ENCODE assay signal across 17 mouse cellular contexts in the genomic region with DNA sequence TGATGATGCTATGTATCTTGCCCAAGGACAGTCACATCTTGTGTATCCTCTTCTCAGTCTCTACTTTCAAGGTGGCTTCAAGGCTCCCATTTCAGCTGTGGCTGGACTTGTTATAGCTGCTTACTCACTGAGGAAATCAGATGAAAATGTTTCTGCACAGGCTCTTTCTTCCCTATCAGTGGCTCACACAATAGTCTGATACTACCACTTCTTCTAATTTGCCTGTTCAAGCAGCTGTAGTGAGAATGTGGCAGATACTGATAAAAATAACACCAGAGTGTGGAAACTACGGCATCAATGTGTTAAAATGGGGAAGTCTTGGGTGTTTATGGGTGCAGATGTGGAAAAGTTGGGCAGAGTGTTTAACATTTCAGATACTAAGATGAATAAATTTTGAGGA.
DNase-seq lines count a peak whose midpoint lies in the region; ATAC-seq and TF ChIP-seq lines count a peak whose summit lies in the region.
"Had no signal": no experiment of that assay in that cellular context is flagged by ENCODE, and none has a peak within 500 bp of the region (broad histone marks: within the 10 kb centered on the region; RNA-seq: fewer than 3 reads in every experiment).

No protein-coding gene starts in this region.

- no peak overlapping the region for H3K4me2 ChIP-seq in forebrain, embryonic 14.5 days (ENCODE audit: low read length)
- H3K4me2 ChIP-seq: hindbrain, embryonic 14.5 days; limb, embryonic 13.5 days; neural tube, embryonic 13.5 days had no signal

- no peaks in the 10 kb centered on the region for H3K27me3 ChIP-seq in G1E (ENCODE audit: insufficient read depth, low read length)
- no peaks in the 10 kb centered on the region for H3K27me3 ChIP-seq in forebrain, embryonic 14.5 days (replicated peaks; ENCODE audit: control insufficient read depth, insufficient read depth, low read length)
- H3K27me3 ChIP-seq: limb, embryonic 13.5 days; neural tube, embryonic 13.5 days had no signal

- no peak for TF ChIP-seq CTCF in G1E (IDR thresholded peaks at IDR 0.05; ENCODE audit: low read depth, low read length)

- 0 out of 2 replicates have a peak, but pooled peaks cover 2% of the 10 kb centered on the region for H3K9me3 ChIP-seq in G1E (replicated peaks)
- H3K9me3 ChIP-seq in forebrain, embryonic 14.5 days (replicated peaks; ENCODE audit: control insufficient read depth, low read length): no peaks in the 10 kb centered on the region
- H3K9me3 ChIP-seq: limb, embryonic 13.5 days; neural tube, embryonic 13.5 days had no signal

- no peaks in the 10 kb centered on the region for H3K36me3 ChIP-seq in G1E (replicated peaks)
- H3K36me3 ChIP-seq in forebrain, embryonic 14.5 days (ENCODE audit: control insufficient read depth, insufficient read depth, low read length): no peaks in the 10 kb centered on the region
- H3K36me3 ChIP-seq: limb, embryonic 13.5 days; neural tube, embryonic 13.5 days had no signal

- peak; percentile 52 for DNase-seq in G1E (ENCODE audit: low spot score)
- DNase-seq in c-Kit-negative CD71-positive TER-119-positive erythroid progenitor cells, embryonic 14.5 days (ENCODE audit: low read depth, low spot score): peak; percentile 53
- DNase-seq in liver: peak; percentile 48
- no peak for DNase-seq in forebrain, embryonic 14.5 days (ENCODE audit: low spot score)
- DNase-seq in retina, embryonic 14.5 days (ENCODE audit: low spot score): no peak
- no peak for DNase-seq in lung, postnatal 4 days
- DNase-seq: adrenal gland, postnatal 10 days; cerebellum, adult 11 months; forebrain, postnatal 0 days; gastrocnemius, postnatal 14 days; kidney, adult 2 months; thymus, adult 18-20 months had no signal

- 90% methylated on average over 1 of the region's 1 CpGs for WGBS in forebrain, embryonic 14.5 days

- peak; percentile 98 for ATAC-seq in G1E (ENCODE audit: extremely low read depth, insufficient number of reproducible peaks, low FRiP score, poor library complexity, severe bottlenecking)
- ATAC-seq in megakaryocyte progenitor cell, adult 5-6 weeks (replicated peaks; ENCODE audit: poor library complexity): peak; percentile 99
- ATAC-seq in forebrain, embryonic 14.5 days: no peak
- ATAC-seq: forebrain, postnatal 0 days had no signal

- H3K4me3 ChIP-seq in G1E (ENCODE audit: low read depth, low read length): no peak overlapping the region
- H3K4me3 ChIP-seq in forebrain, embryonic 14.5 days (ENCODE audit: low read depth, low read length): no peak overlapping the region
- H3K4me3 ChIP-seq: limb, embryonic 13.5 days; neural tube, embryonic 13.5 days had no signal

- H3K27ac ChIP-seq in forebrain, embryonic 14.5 days (ENCODE audit: low read depth, low read length): no peak overlapping the region
- H3K27ac ChIP-seq: hindbrain, embryonic 14.5 days; limb, embryonic 13.5 days; macrophage; neural tube, embryonic 13.5 days had no signal

- H3K4me1 ChIP-seq in G1E (ENCODE audit: insufficient read depth, low read depth, low read length): peaks cover 13% of the 10 kb centered on the region; the same call in 1 of the 2 replicates
- H3K4me1 ChIP-seq in forebrain, embryonic 14.5 days (ENCODE audit: control insufficient read depth, insufficient read depth, low read length): no peaks in the 10 kb centered on the region
- H3K4me1 ChIP-seq: limb, embryonic 13.5 days; neural tube, embryonic 13.5 days had no signal

- H3K9ac ChIP-seq in forebrain, embryonic 14.5 days (ENCODE audit: low read length): no peak overlapping the region
- H3K9ac ChIP-seq: forebrain, postnatal 0 days; hindbrain, embryonic 14.5 days; limb, embryonic 13.5 days; neural tube, embryonic 13.5 days had no signal

Comparison
In these comparisons a context has a peak if more than half of its experiments do, and no peak if none do; other contexts are left out.
1. DNase-seq: peak in G1E (single experiment), c-Kit-negative CD71-positive TER-119-positive erythroid progenitor cells, embryonic 14.5 days (single experiment) and liver (single experiment); none in forebrain, embryonic 14.5 days (single experiment), retina, embryonic 14.5 days (single experiment) and lung, postnatal 4 days (0 of 2).